Mouse (Mus musculus) embryonic facial prominence, embryonic 13.5 days (tissue): Measurements from ENCODE around the gene Dlst. TPM values are rescaled to one million over a fixed set of nuclear protein-coding genes. Genes with fewer than 3 reads are reported as not detected.

ENCODE experiments used
- ATAC-seq: fragments of 200-750 bp; cut with Nextera tagmentation; 2 replicates; pipeline ENCODE4 v1.8.0; 2017; ENCODE audit warnings: low read depth; ENCODE audit not compliant: insufficient number of reproducible peaks, insufficient read depth, low FRiP score, low TSS enrichment
- H3K27ac ChIP-seq: fragments of 300-500 bp; sonication (generic); 2 replicates; pipeline ENCODE4 v1.5.1; 2015; ENCODE audit warnings: moderate library complexity, mild to moderate bottlenecking, inconsistent platforms
- H3K27me3 ChIP-seq: fragments of 300-500 bp; sonication (generic); 2 replicates; pipeline ENCODE4 v1.6.1; 2015; ENCODE audit warnings: mild to moderate bottlenecking, inconsistent platforms
- H3K36me3 ChIP-seq: fragments of 300-500 bp; sonication (generic); 2 replicates; pipeline ENCODE4 v1.6.1; 2015; ENCODE audit warnings: mild to moderate bottlenecking, inconsistent platforms
- H3K4me1 ChIP-seq: fragments of 300-500 bp; sonication (generic); 2 replicates; pipeline ENCODE4 v1.6.1; 2015; ENCODE audit warnings: inconsistent platforms
- H3K4me2 ChIP-seq: fragments of 300-500 bp; sonication (generic); 2 replicates; pipeline ENCODE4 v1.6.1; 2015; ENCODE audit warnings: moderate library complexity, mild to moderate bottlenecking, inconsistent platforms
- H3K4me3 ChIP-seq: fragments of 300-500 bp; sonication (generic); 2 replicates; pipeline ENCODE4 v1.5.1; 2015; ENCODE audit warnings: mild to moderate bottlenecking, inconsistent platforms
- H3K9ac ChIP-seq: fragments of 300-500 bp; sonication (generic); 2 replicates; pipeline ENCODE4 v1.6.1; 2015; ENCODE audit warnings: mild to moderate bottlenecking, inconsistent platforms
- H3K9me3 ChIP-seq: fragments of 300-500 bp; sonication (generic); 2 replicates; pipeline ENCODE4 v1.6.1; 2016; ENCODE audit warnings: inconsistent platforms
- WGBS: fragments of 180-500 bp; shearing (Covaris S2); methylation state at CpG from one replicate; pipeline ENCODE4 v1.1.7; 2015; ENCODE audit warnings: mixed read lengths; 5-methylcytosine and 5-hydroxymethylcytosine counted together
- polyA plus RNA-seq: library from polyadenylated mRNA; unstranded; fragments of >200 nt; fragmentation: Nextera tagmentation; extraction: Ambion mirVana; gene quantifications from 2 replicates; pipeline ENCODE4 v1.2.1, GENCODE M21; 2015

Dlst gene
- polyA plus RNA-seq, 1 experiment from 2014 or later, result 108 TPM

DNA sequence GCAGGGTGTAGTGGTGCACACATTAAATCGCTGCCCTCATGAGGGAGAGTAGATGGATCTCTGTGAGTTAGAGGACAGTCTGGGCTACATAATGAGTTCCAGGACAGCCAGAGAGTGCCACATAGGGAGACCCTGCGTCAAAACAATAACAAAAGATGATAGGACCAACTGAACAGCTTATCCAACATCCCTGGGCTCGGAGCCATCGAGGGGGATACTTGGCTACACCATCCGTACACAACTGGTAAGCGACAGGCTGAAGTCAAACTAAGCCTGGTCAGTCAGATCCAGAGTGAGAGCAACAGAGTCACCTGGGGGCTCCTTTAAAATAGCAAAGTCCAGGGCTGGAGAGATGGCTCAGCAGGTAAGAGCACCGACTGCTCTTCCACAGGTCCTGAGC is 14.8 kb upstream of the Dlst start:
- no peak for ATAC-seq
- Histone ChIP-seq H3K36me3 (no peaks in the 10 kb centered on the region), H3K9me3 (no peaks in the 10 kb centered on the region), H3K4me2 (no peak overlapping the region), H3K27ac (no peak overlapping the region), H3K9ac (no peak overlapping the region), H3K4me3 (no peak overlapping the region), H3K4me1 (peaks cover 23% of the 10 kb centered on the region), H3K27me3 (no peaks in the 10 kb centered on the region)
- WGBS, result 85% methylated on average over 7 of the region's 7 CpGs

GRCm38 (mm10) chr12:85101001-85101400 is 9.6 kb upstream of the Dlst start:
- no peaks in the 10 kb centered on the region for H3K36me3 ChIP-seq
- no peak overlapping the region for H3K4me2 ChIP-seq
- H3K27me3 ChIP-seq, result no peaks in the 10 kb centered on the region
- no peak overlapping the region for H3K9ac ChIP-seq
- WGBS, result 48% methylated on average over 14 of the region's 14 CpGs
- no peak for ATAC-seq
- H3K4me1 ChIP-seq, result peaks cover 3% of the 10 kb centered on the region
- no peak overlapping the region for H3K4me3 ChIP-seq
- no peaks in the 10 kb centered on the region for H3K9me3 ChIP-seq
- no peak overlapping the region for H3K27ac ChIP-seq

DNA sequence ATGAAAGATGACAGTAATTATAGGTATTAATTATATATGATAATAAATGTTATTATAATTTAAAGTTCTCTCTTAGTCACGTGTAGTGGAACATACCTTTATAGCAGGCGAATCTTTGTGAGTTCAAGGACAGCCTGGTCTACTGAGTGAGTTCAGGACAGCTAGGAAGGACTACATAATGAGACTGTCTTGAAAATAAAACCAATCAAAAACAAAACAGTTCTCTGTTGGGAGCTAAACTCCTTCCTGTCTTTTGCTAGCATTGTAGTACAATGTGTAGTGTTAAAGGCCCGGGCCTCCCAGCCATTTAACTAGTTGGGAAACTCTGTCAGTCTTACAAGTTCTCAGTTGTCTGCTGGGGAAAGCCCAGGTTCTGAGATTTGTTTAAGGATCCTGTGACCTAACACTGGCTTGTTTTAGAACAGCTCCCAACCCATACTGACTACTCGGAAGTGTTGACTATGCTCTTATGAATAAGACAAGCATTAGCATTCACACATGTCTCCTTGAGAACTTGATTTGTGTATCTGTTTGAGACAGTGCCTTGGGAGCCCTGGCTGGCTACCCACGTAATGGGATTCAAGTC is 9.0 kb upstream of the Dlst start:
- no peaks in the 10 kb centered on the region for H3K9me3 ChIP-seq
- WGBS, result 75% methylated on average over 5 of the region's 5 CpGs
- no peak for ATAC-seq

GRCm38 (mm10) chr12:85103096-85103495 is 7.5 kb upstream of the Dlst start:
- Histone ChIP-seq H3K27ac (no peak overlapping the region), H3K4me2 (no peak overlapping the region), H3K36me3 (no peaks in the 10 kb centered on the region), H3K4me3 (no peak overlapping the region), H3K9ac (no peak overlapping the region), H3K9me3 (no peaks in the 10 kb centered on the region), H3K27me3 (no peaks in the 10 kb centered on the region), H3K4me1 (peaks cover 10% of the 10 kb centered on the region)
- 79% methylated on average over 8 of the region's 8 CpGs for WGBS
- ATAC-seq, result no peak

More for the DNA sequence above, 9.0 kb upstream of the Dlst start:
- Histone ChIP-seq H3K4me2 (no peak overlapping the region), H3K36me3 (no peaks in the 10 kb centered on the region), H3K27ac (no peak overlapping the region), H3K4me1 (peaks cover 8% of the 10 kb centered on the region), H3K4me3 (no peak overlapping the region), H3K27me3 (no peaks in the 10 kb centered on the region), H3K9ac (no peak overlapping the region)

GRCm38 (mm10) chr12:85104789-85105188 is 5.8 kb upstream of the Dlst start:
- no peak for ATAC-seq
- WGBS, result 92% methylated on average over 8 of the region's 8 CpGs
- Histone ChIP-seq H3K4me3 (no peak overlapping the region), H3K36me3 (no peaks in the 10 kb centered on the region), H3K9ac (no peak overlapping the region), H3K27ac (no peak overlapping the region), H3K9me3 (no peaks in the 10 kb centered on the region), H3K4me2 (no peak overlapping the region), H3K4me1 (peaks cover 19% of the 10 kb centered on the region), H3K27me3 (no peaks in the 10 kb centered on the region)

DNA sequence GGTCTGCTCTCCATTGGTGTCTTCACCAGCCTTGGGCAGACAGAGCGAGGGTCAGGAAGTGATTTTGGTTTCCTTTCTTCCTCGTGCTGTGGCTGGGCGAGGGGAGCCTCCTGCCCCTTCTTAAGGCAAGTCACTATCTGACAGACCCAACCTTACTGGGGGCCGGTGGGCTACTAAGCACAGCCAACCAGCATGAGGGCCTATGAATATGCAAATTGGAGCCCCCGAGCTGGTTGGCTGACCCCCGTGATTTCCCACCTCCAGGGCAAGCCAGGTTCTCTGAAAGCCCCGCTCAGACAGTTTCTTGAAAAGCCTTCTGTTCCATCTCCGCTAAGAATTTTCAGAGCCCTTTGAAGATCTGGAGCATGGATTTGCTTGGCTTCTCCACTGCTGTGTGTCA is 4.3 kb upstream of the Dlst start:
- Histone ChIP-seq H3K4me3 (0 out of 2 replicates have a peak overlapping the region, but pooled peaks have one; percentile 14), H3K4me1 (peaks cover 20% of the 10 kb centered on the region)

DNA sequence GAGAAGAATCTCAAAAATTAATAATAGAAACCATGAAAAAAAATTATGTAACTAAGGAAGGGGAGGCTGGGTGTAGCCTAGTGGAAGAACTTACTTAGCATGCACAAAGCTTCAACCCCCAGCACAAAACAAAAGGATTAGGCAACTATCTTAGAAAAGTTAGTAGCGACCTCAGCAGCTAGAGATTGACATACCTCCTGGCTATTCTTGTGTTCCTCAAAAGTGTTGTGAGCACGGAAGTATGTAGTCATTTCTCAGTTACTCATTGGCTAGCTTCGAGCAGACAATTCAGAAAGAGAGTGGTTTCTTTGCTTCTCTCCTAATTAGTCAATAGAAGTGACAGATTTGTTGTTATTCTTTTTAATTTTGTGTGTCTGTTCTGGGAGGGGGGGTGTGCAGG is 2.0 kb upstream of the Dlst start:
- no peaks in the 10 kb centered on the region for H3K9me3 ChIP-seq

More for the DNA sequence above, 4.3 kb upstream of the Dlst start:
- peak overlapping the region; percentile 47 for H3K4me2 ChIP-seq
- no peaks in the 10 kb centered on the region for H3K36me3 ChIP-seq
- no peak overlapping the region for H3K9ac ChIP-seq
- no peak for ATAC-seq
- no peak overlapping the region for H3K27ac ChIP-seq
- H3K27me3 ChIP-seq, result no peaks in the 10 kb centered on the region
- 2% methylated on average over 8 of the region's 8 CpGs for WGBS
- H3K9me3 ChIP-seq, result no peaks in the 10 kb centered on the region

DNA sequence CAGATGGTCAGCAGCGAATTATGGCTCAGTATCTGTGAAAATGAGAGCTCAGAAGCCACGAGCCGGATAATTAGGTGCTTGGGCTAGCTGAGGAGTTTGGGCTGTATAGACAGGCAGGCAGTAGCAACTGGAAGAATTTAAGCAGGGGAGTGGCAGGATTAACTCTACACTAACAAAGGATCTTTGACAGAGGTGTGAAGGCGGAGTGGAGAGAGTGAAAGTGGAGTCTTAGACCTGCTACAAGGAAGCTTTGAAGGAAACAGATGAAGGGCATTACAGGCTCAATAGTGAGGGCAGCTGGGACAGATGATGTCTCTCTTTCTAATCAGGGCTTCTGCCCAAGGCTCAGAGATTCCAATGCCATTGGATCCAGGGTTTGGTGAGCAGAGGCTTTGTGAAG is 1.2 kb upstream of the Dlst start:
- 41% methylated on average over 4 of the region's 4 CpGs for WGBS
- Histone ChIP-seq H3K36me3 (0 out of 2 replicates have a peak, but pooled peaks cover 3% of the 10 kb centered on the region), H3K9me3 (no peaks in the 10 kb centered on the region), H3K4me2 (peak overlapping the region; percentile 78), H3K4me3 (no peak overlapping the region), H3K4me1 (peaks cover 38% of the 10 kb centered on the region), H3K27ac (peak overlapping the region; percentile 92; the same call in 1 of the 2 replicates), H3K27me3 (no peaks in the 10 kb centered on the region), H3K9ac (0 out of 2 replicates have a peak overlapping the region, but pooled peaks have one; percentile 27)
- ATAC-seq, result no peak

More for the DNA sequence above, 2.0 kb upstream of the Dlst start:
- Histone ChIP-seq H3K4me2 (no peak overlapping the region), H3K27ac (no peak overlapping the region), H3K9ac (no peak overlapping the region), H3K36me3 (0 out of 2 replicates have a peak, but pooled peaks cover 3% of the 10 kb centered on the region), H3K4me1 (peaks cover 38% of the 10 kb centered on the region), H3K4me3 (no peak overlapping the region), H3K27me3 (no peaks in the 10 kb centered on the region)
- no peak for ATAC-seq
- WGBS, result 61% methylated on average over 3 of the region's 3 CpGs

DNA sequence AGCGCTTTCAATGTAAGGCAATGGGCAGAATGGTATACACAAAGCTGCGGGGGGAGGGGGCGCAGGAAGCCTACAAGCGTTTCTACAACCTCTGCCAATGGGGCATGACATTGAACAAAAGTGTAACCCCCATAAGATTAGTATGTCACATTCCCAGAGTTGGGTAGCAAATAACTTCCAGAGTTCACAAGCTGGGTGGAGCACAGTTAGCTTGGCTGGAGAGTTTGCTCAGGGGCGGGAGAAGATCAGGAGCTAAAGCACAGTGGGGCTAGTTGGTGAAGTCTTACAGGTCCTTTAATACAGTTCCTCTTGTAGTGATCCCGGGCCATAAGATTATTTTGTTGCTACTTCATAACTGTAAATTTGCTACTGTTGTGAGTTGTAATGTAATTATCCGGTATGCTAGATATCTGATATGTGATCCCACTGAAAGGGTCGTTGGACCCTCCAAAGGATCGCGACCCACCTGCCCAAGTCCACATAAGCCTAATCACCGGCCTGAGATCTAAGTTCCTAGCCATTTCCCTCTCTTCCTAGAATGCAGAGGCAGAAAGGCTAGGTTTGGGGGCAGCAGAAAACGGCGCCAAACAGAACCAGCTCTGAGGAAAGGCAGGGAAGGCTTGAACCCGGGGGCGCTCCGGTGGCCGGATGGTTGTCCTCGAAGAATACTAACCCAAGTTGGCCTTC is 479 bp upstream of the Dlst start:
- H3K9ac ChIP-seq, result peak overlapping the region; percentile 93
- 12% methylated on average over 18 of the region's 18 CpGs for WGBS
- ATAC-seq, result no peak
- H3K36me3 ChIP-seq, result peaks cover 8% of the 10 kb centered on the region
- no peaks in the 10 kb centered on the region for H3K9me3 ChIP-seq
- peak overlapping the region; percentile 78 for H3K4me2 ChIP-seq
- H3K4me3 ChIP-seq, result peak overlapping the region; percentile 89
- H3K4me1 ChIP-seq, result peaks cover 38% of the 10 kb centered on the region
- H3K27me3 ChIP-seq, result no peaks in the 10 kb centered on the region
- peak overlapping the region; percentile 92 for H3K27ac ChIP-seq

- Histone ChIP-seq H3K9me3 (no peaks in the 10 kb centered on the region), H3K27me3 (no peaks in the 10 kb centered on the region), H3K9ac (0 out of 2 replicates have a peak overlapping the region, but pooled peaks have one; percentile 3), H3K27ac (no peak overlapping the region), H3K36me3 (peaks cover 17% of the 10 kb centered on the region), H3K4me3 (peak overlapping the region; percentile 89; the same call in 1 of the 2 replicates), H3K4me2 (peak overlapping the region; percentile 78), H3K4me1 (peaks cover 35% of the 10 kb centered on the region)
- ATAC-seq, result no peak
- 85% methylated on average over 7 of the region's 7 CpGs for WGBS
Observed at GRCm38 (mm10) chr12:85112550-85113251, 2.1 kb downstream of the Dlst start.

GRCm38 (mm10) chr12:85113337-85113736 is 2.7 kb downstream of the Dlst start:
- ATAC-seq, result no peak
- H3K27me3 ChIP-seq, result no peaks in the 10 kb centered on the region
- peaks cover 35% of the 10 kb centered on the region for H3K4me1 ChIP-seq
- H3K27ac ChIP-seq, result no peak overlapping the region
- H3K9me3 ChIP-seq, result no peaks in the 10 kb centered on the region
- no peak overlapping the region for H3K9ac ChIP-seq
- WGBS, result 93% methylated on average over 3 of the region's 3 CpGs
- H3K4me3 ChIP-seq, result no peak overlapping the region
- H3K4me2 ChIP-seq, result no peak overlapping the region
- peaks cover 21% of the 10 kb centered on the region for H3K36me3 ChIP-seq
